Mouse (Mus musculus): ENCODE measurements around the gene Prkce.

The Prkce gene

DNA sequence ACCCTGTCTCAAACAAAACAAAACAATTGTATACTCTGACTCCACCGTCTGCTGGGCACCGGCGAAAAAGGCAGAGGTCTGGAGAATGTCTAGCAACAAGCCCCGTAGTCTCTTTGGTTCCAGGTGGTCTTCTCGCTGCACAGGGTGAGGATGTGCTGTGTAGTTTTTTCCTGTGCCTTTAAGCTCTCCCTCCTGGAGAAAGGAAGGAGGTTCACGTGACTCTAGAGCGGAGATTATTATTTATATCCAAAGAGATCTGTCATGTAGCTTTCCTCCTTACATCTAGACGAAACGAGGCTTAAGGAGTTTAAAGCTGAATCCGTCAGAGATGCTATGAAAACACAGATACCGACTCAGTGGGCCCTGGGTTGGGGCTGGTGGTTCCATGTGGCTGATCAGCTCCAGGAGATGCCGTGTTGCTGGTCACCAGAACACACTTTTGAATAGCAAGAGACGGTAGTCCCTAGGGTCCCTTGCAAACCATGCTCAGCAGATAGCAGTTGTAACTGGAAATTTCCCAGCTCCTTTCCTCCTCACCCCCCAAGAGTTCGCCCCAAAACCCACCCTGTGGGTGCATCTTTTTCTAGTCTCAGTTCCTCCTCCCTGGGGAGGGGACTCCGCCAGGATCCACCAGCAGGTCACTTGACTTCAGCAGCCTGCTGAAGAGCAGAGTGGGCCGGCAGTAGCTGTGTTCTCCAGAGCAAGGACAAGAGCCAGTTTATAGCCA, 196.9 kb downstream of the Prkce start:
- DNase-seq (ENCODE audit: low spot score in 2 of 2): no peak

- peak in 1 of 2 experiments; percentile 62 for DNase-seq (ENCODE audit: low spot score in 2 of 2)
These were observed 199.3 kb downstream of the Prkce start for GRCm38 (mm10) chr17:86366919-86367318.

GRCm38 (mm10) chr17:86367676-86368075, 200.1 kb downstream of the Prkce start:
- no peak for DNase-seq (ENCODE audit: low spot score in 2 of 2)

GRCm38 (mm10) chr17:86370106-86370742, 202.6 kb downstream of the Prkce start:
- DNase-seq (ENCODE audit: low spot score in 2 of 2): no peak

DNA sequence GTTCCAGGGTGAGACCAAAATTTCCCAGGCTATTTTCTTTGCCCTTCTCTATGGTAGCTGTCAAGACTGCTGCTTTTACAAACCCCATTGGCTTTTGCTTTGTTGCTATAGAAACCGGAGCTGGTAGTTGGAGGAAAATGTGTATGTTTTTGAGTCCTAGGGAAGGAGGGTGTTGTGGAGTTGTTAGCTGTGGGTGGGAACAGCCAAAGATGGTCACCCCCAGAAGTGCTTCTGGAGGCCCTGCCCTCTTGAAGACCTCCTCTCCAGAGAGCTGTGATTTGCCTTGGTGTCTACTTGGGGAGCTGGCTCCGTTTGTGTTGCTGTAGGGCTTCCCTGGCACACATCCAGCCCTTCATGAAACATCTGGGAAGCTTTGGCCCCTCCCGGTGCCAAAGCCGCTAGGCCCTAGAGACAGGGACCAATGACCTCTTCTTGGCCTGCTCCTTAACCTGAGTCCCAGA, 203.5 kb downstream of the Prkce start:
- DNase-seq (ENCODE audit: low spot score in 2 of 2): no peak

DNA sequence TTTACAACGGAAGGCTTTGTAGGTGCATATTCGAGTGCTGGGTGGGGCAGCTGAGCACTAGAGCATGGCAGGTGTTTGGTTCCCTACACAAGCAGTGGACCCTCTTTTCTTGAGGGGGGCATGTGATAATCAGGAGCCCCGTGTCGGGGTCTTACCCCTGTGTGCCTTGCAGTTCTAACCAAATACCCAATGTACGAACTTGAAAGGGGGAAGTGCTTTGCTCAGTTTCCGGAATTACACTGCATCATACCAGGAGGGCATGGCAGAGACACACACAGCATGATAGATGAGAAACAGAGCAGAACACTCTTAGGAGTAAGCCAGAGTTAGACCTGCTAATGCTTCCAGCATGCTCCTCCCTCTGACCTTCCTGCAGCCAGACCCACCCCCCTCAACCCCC, 208.8 kb downstream of the Prkce start:
- DNase-seq (ENCODE audit: low spot score in 2 of 2): no peak

GRCm38 (mm10) chr17:86377863-86378262, 210.3 kb downstream of the Prkce start:
- no peak for DNase-seq (ENCODE audit: low spot score in 2 of 2)

GRCm38 (mm10) chr17:86378611-86379010, 211.0 kb downstream of the Prkce start:
- no peak for DNase-seq (ENCODE audit: low spot score in 2 of 2)

GRCm38 (mm10) chr17:86379405-86380137, 212.0 kb downstream of the Prkce start:
- no peak for DNase-seq (ENCODE audit: low spot score in 2 of 2)

GRCm38 (mm10) chr17:86381464-86381863, 213.9 kb downstream of the Prkce start:
- no peak for DNase-seq (ENCODE audit: low spot score in 2 of 2)

DNA sequence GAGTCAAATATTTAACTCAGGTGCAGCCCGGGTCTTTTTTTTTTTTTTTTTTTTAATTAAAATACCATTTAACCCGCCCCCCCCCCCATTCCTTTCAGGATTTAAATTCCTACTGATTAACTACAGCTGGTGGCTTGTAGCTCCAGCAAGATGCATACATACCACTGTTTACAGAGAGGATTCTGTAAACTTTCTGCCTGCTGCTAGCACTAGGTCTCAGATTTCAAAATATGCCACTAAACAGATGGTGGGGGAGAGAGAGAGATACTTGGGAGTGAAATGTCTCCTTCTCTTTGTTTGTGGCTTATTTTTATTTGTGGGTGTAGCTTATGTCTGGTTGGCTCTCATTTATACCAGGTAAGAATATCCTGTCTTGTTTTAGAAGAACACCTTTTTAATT, 215.3 kb downstream of the Prkce start:
- no peak for DNase-seq (ENCODE audit: low spot score in 2 of 2)

- DNase-seq (ENCODE audit: low spot score in 2 of 2): no peak
These were observed 216.4 kb downstream of the Prkce start for GRCm38 (mm10) chr17:86383699-86384572.

DNA sequence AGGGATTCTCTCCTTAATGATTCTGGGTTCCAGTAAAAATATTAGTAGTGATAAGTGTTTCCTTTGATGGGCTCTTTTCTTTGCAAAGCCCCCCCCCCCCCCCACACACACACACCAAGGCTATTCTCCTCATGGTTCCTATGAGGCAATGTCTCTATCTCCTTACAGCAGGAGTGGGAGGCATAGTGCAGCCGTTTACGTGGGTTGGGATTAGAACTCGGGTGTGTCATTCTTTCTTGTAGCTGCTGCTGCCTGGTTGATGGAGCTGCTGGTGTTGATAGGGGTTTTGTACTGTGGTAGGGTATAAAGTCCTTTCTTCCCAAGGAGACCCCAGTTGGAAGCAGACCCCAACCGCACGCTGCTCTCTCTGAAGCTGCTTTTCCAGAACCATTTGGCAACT, 224.9 kb downstream of the Prkce start:
- DNase-seq (ENCODE audit: low spot score in 2 of 2): no peak

GRCm38 (mm10) chr17:86393191-86393590, 225.6 kb downstream of the Prkce start:
- no peak for DNase-seq (ENCODE audit: low spot score in 2 of 2)

DNA sequence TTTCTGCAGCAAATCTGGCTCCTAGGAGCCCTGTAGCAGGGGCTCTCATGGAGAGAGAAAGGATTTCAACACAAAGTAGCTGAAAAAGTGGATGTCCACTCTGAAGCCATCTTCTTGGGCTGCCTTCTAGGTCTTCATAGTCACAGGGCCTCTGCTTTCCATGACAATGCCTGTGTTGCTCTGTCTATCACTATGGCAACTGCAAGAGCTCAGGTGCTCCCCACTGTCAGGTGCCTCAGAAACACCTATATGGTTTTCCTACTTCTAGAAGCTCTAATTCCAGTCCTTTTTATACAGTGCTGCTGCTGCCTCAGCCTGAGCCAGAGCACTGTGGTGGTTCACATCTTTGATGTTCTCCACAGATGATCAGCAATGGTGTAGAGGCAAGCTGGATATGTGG, 229.5 kb downstream of the Prkce start:
- DNase-seq (ENCODE audit: low spot score in 2 of 2): no peak

GRCm38 (mm10) chr17:86397647-86398046, 230.1 kb downstream of the Prkce start:
- DNase-seq (ENCODE audit: low spot score in 2 of 2): no peak

DNA sequence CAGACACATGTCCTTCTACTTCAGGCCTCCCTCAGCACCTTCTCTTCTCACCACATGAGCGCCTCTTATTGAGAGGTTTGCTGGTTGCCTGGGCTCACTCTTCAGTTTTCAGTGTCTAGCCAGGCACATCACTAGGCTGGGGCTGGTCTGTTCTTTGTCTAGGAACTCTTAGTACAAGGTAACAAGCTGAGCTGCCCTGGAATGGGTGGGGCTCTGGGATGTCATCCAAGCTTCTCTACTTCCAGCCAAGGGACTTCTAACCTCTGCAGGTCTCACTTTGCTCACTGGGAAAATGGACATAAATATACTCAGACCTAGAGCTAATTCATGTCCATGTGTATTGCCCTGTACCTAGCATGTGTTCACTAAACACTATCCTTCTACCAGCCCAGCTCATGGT, 230.6 kb downstream of the Prkce start:
- no peak for DNase-seq (ENCODE audit: low spot score in 2 of 2)

DNA sequence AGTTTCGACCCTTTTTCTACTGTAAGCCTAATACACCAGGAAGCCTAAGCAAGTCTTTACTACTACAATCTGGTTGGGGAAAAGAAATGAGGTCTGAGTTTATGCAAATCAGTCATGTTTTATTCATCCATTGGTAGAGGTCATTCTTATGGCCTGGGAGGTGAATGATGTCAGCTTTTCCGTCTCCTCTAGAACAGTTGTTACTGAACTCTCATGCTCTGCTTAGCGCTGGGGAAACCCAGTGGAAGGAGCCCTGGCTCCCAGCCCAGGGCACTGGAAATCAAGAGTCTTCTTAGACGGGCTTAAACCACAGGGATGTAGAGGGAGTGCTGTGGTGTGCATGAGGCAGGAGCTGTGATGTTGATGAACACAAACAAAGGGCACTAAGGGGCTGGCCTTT, 232.4 kb downstream of the Prkce start:
- DNase-seq (ENCODE audit: low spot score in 2 of 2): no peak

- peak; percentile 52 to 77 for DNase-seq (ENCODE audit: low spot score in 2 of 2)
These were observed 237.4 kb downstream of the Prkce start for GRCm38 (mm10) chr17:86404795-86405501.

DNA sequence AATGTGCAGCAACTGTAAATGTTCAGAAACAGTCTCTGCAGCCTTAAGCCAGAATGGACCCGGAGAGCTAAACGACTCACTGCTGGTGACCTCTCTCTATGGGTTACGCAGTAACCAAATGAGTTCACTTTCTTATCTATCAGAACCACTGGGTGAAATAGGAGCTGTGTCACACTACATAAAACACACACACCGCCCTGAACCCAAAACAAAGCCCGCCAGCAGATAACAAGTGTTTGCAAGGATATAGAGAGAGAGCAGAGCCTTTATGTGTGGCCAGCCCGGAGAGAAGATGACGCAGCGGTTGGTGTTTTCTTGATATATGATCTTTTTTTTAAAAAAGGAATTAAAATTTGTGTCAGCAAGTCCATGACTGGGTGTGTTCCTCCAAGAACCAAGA, 238.1 kb downstream of the Prkce start:
- DNase-seq (ENCODE audit: low spot score in 2 of 2): no peak
